Mouse (Mus musculus): ENCODE measurements at regions not wholly inside any gene's neighbourhood (a gene's known extent, or its start where the extent isn't known, plus 50 kb on each side); places are given as distances from the start of the nearest gene placed in this dataset.

GRCm38 (mm10) chr4:95489059-95489458 is 68.2 kb upstream of the Fggy start:
- no peak for DNase-seq (ENCODE audit: low spot score)

DNA sequence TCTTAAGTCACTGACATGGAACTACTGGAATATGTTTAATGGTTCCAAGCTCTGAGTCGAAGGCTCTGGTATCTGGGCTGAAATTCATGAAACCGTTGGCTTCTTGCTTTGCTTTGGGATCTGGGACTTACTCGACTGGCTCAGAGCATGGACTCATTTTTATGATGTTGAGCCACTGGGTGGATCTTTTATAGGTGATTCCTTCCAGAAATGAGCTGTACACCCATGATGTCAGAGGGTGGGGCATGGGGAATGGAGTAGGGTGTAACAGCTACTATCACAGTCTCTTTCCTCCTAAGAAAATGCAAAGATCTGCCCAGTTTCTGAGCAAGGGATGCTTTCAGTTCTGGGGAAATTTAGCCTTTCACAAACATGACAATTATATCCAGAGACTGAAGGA is 57.0 kb upstream of the Fggy start:
- no peak for DNase-seq (ENCODE audit: low spot score)

DNA sequence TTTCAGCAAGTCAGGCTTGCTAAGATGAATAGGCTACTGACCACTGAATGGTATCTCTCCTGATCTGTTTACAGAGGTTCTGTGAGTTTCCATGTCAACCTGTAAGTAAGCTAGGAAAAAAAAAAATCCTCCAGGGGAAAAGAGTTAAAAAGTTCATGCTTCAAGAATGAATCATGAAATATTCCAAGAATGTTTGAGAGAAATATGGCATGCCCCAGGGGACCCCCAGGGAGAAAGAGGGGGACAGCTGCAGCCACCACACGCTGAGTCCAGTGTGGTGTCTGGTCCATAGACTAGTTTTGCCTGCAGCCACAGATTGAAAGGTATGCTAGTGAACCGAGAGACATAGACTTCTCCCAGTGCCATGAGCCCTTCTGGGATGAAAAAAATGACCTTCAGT is 56.1 kb upstream of the Fggy start:
- no peak for DNase-seq (ENCODE audit: low spot score)

DNA sequence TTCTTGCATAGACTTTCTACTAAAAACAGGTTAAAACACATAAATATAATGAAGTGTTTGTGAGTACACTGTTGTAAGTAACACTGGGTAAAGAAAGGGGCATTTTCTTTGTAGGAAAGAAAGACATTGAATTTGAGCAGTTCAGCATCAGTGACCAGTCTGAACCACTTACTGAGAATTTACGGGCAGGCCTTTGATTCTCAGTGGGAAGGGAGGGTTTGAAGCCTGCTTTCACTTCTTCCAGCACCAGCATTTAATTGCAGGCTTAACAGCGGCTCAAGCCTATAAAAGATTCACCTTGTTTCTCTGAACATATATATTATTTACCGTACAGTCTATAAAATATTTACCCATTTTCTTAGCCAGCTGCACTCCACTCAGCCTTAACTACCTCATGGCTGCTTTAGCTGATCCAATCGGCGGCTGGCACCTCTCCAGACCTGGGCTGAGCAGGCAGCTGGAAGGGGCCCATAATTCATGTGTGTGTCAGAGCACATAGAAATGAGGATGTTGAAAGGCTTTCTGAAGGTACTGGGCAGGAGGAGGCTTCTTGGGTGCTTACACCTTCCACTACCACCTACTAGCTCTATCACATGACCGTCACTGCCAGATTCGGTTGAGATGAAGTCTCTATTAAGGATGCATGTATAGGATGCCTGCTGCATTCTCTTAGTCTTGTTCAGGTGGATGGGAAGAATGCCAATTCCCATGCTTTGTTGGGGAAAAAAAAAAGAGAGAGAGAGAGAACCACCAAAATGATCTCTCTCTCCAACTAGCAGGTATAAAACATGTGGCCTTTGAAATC is 50.0 kb upstream of the Fggy start:
- no peak for DNase-seq (ENCODE audit: low spot score)

Measured in adipocyte (in vitro differentiated cells).